Mouse (Mus musculus) cerebellum, adult (tissue): ENCODE measurements around the gene Tcf12.

Experiments used
- ATAC-seq: cut with Nextera tagmentation; 2 replicates; pipeline ENCODE4 v1.9.2; 2017; ENCODE audit warnings: mild to moderate bottlenecking, moderate library complexity, mixed read lengths; ENCODE audit not compliant: insufficient number of reproducible peaks, low FRiP score, low TSS enrichment

Gene Tcf12

DNA sequence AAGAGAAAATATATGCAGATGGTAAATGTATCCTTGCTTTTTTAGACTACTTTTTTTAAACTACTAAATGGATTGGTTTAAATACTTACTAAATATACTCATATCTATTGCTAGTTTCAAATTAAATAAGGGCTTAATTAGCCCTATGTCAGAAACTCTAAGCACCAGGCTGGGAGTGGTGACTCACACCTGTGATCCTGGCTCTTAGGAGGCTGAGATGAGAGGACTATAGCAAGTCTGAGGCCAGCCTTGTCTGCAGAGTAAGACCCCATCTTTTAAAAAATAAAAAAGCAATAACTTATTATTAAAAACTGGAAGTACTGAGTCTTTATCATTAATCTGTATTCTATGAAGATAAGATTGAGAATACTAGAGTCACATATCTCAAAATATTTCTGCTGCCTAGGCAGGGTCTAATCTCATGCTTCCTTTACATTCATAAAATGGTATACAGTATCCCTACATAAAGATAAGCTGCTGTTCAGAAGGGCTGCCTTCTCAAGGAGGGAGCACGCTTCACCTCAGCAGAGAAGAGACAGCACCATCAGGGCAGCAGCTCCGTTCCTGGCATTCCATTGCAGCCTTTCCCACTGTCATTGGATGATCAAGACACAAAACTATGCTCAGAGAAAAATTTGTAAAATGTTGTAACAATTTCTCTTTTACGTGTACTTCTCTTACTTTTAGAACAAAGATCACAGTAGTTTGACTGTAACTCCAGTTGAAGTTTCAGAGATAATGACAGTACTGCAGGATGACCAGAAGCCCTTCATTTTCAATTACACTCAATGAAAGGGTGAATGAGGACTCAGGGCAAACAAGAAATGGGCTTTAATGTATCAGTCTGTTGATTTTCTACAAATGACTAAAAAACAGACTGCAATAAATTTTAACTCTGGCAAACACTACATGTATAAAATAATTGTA lies 181.0 kb downstream of the Tcf12 start:
- no peak for ATAC-seq

DNA sequence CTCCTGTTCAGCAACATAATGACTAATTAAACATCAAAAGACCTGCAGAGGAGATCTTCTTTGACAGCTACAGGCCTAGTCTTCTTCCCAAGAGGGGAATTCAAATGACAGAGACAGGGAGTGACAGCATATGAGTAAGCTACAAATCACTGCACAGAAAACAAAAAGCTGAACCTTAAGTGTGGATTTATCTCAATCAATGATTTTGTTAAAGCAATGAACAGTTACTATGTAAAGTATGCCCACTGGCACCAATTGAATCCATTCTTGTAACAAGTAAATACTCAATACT lies 195.1 kb downstream of the Tcf12 start:
- ATAC-seq: no peak

DNA sequence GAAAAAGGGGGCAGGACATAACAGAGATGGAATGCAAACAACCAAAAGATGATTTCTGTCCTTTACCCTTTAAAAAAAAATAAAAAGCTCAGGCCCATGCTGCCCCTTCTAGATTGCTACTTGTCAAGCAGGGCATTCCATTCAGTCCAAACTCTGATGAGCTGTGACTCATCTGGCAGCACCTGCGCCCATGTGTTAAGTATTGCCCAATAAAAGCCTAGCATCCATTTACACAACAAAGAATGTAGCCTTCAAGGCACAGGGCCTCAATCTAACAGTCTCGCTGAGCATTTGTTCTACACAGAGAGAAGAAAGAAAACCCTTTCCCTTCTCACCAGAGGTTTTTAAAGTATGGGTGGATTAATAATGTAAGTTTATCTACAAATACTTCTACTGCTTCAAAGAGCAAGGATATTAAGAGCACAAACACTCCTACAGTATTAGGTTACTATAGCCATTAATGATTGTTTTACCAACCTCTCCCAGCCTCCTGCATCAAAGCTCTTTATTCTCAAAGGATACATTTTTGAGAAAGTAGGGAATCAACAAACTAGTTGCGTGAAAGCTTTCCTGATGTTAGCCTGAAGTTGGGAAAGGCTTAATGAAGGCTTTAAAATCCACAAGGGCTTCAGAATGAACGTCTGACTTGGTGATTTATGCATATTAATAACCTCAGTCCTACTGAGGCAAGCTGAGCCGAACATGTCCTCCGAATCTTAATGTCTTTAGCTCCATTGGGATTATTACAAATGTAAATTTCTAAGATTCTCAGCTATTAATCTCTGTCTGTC lies 195.6 kb downstream of the Tcf12 start:
- ATAC-seq: no peak

DNA sequence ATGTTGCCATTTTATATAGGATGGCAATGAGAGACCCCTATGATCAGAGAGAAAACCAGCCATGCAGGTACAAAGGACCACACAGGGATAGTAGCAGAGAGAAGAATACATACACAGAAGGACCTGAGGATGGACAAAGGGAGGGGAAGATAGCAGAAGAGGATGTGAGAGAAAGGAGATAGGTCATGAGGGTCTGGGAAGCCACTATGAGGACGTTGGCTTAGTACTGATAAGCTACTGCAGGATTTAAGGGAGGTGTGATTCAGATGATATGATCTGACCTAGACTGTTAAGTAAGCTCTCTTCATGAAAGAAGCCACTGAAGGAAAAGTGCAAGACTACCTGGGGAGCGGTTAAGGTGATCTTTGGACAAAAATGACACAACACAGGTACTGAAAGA lies 205.1 kb downstream of the Tcf12 start:
- no peak for ATAC-seq

- no peak for ATAC-seq
Observed at GRCm38 (mm10) chr9:71898852-71899251, 212.8 kb downstream of the Tcf12 start.

DNA sequence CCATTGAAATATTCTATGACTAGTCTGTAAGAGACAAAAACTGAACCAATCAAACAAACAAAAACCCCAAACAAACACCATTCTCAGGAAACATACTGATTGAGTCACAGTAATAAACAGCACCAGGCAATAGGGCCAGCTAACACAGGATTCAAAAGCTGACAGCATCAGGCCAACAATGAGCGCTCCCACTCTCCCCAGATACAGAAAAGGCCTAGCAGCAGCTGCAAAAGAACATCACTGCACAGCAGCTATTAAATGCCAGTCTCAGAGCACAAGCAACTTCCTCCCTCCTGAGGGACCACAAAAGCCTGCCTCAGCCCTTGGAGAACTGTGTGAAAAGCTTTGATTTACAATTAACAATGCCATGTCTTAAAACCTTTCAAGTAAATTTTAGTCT lies 214.3 kb downstream of the Tcf12 start:
- ATAC-seq: no peak

- ATAC-seq: no peak
Observed at GRCm38 (mm10) chr9:71895931-71896724, 215.5 kb downstream of the Tcf12 start.

DNA sequence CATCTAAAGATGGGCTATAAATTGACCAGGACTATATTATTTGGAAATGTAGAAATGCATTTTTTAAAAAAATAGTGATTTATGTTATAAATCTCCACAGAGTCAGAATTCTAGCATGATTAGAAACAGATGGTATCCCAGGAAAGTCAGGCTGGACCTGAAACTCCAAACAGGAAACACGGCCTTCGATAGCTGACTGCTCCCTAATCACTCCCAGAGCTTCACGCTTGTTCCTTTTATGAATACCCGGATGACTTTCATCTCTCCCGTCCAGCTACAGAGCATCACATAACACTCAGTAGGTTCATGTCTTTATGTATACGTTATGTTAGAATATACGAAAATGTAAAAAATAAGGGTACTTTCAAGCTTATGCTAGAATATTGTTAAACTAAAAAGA lies 216.4 kb downstream of the Tcf12 start:
- ATAC-seq: no peak

DNA sequence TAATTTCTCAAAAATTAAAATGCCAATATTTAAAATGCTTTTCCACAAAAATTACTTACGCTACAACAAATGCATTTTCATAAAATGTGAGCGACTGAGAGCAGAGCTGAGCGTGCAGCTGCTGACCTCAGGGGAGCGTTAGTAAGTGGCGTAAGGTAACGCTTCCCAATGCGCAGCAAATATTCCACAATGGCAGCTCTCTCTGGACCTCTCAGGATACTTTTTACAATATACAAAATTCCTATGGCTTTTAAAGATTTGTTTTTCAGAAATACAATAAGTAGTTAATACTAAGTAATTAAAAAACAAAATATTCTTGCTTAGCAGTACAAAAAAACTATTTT lies 216.8 kb downstream of the Tcf12 start:
- no peak for ATAC-seq

DNA sequence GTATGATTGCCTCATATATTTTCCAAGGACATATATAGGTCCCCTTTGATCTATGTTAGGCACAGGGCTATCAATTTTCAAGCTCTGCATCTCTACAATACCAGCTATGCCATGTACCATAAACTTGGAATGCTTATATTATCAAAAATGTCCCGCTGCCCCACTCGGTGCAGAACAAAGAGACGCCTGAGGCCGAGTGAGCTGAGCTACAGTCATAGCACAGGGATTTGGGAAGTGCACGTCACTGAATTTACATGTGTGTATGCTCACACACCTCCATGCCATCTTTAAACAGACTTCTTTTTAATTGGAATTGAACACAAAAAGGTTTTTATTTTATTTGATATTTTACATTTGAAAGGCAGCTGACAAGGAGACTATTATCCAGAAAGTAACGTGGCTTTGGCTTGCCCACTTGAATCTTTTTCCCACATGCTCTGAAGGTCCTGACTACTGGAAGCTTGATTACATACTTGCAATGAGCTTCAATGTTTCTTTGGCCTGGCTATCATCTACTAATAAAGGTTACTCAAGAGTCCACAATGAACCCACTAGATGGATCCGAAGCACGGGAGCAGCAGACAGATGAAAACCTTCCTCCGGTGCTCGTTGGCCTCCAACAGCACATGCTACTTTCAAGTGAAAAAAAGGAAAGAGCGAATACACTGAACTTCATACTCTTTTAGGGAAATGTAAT lies 217.3 kb downstream of the Tcf12 start:
- ATAC-seq: no peak

- ATAC-seq: no peak
Observed at GRCm38 (mm10) chr9:71888450-71888849, 223.2 kb downstream of the Tcf12 start.

DNA sequence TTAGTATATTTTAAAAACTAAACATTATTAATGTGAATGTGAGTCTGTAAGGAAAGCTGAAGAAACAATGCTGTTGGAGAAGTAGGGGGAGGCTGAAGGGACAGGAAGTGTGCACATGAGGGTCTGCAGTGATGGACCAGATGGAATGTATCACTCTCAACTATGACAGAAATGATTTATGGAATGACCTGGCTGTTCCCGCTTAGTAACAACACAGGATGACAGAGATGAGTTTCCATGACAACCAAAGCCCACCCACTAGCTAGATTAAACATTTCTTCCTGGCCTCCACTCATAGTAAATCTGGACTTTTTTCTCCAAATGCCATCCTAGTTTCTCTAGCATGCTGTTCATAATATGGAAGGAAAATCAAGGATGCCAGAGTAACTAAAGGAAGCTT lies 231.0 kb downstream of the Tcf12 start:
- no peak for ATAC-seq

DNA sequence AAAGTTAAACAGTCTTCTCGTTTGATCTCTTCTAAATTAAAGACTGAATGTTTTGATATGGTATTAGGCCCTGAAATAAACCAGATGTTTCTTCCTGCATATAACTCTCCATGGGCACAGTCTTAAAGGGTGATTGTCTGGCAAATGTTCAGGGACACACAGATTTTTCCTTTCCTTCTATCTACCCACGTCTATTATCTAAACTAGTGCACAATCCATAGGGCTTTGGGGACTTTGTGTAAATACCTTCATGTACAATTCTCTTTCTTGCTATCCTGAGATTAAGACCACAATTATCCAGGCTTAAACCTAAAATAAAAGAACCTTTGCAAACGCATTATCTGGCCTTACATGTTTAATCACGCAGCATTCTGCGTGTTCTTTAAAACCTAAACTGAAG lies 231.7 kb downstream of the Tcf12 start:
- no peak for ATAC-seq

DNA sequence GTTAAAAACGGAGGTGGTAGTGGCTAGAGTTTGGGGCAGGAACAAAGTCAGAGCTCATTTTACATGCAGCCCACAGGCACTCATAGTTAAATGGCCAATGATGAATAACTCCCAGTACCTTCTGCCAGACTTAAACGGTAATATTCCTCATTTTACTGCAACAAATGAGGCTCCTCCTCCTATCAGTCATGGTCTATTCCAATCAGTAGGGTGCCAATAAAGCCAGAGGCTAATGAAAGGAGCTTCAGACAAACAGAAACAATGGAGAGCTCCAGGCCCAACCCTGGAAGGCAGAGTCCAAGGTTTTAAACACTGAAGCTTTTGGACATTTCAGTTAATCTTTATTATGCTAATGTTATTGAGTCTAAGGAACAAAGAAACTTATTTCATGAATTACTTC lies 232.3 kb downstream of the Tcf12 start:
- no peak for ATAC-seq

GRCm38 (mm10) chr9:71877867-71878266 lies 233.8 kb downstream of the Tcf12 start:
- ATAC-seq: no peak

- no peak for ATAC-seq
Observed at GRCm38 (mm10) chr9:71874761-71875160, 236.9 kb downstream of the Tcf12 start.

DNA sequence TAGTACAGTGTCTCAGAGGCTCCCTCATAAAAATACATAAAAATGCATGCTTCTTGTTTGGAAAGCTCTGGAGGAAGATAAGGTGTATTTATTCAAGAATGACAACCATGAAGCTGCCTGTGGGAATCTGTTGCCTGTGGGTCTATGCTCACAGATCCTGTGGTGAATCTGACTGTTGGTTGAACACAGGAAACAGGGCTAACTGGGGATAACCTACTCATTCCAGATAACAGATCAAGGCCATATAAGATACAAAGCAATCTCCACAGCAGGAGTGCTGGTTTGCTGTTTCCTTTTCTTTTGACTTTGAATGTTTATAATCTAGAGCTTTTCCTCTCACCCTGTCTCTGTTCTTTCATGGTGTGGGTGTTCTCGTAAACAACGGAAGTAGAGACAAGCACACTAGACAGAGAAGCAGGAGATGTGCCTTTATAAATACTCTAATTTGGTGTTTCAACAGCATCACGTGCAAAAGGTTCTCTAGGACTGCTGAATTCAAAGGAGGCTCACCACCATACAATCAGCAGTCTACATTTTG lies 237.6 kb downstream of the Tcf12 start:
- no peak for ATAC-seq

GRCm38 (mm10) chr9:71863338-71863737 lies 248.3 kb downstream of the Tcf12 start:
- no peak for ATAC-seq

- ATAC-seq: no peak
Observed at GRCm38 (mm10) chr9:71861629-71862028, 250.0 kb downstream of the Tcf12 start.

DNA sequence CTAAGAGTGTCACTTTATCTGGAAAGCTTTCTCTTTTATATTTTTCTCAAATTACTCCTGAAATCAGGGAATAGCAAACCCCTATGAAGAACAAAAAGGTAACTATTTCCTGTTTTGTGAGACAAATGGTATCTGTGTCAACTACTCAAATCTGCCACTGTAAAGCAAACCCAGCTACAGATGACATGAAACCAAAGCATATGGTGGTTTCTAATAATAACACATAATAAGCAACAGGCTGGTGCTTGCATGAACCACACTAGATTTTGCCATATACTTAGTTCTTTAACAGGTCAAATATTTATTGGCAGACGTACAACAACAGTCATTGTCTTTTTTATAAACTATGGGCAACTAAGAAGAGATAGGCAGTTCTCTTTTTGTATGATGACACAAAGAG lies 253.7 kb downstream of the Tcf12 start:
- no peak for ATAC-seq
